ENCODE assay signal across 13 mouse cellular contexts in genomic region chr2:168104375-168105144, GRCm38 (mm10). TPM values are rescaled to one million over a fixed set of nuclear protein-coding genes. Genes with fewer than 3 reads are reported as not detected.
A peak's percentile ranks its signal among the peaks of the same experiment; 100 is the strongest.
DNase-seq lines count a peak whose midpoint lies in the region; ATAC-seq and TF ChIP-seq lines count a peak whose summit lies in the region.
"Had no signal": no experiment of that assay in that cellular context is flagged by ENCODE, and none has a peak within 500 bp of the region (broad histone marks: within the 10 kb centered on the region; RNA-seq: fewer than 3 reads in every experiment).

No protein-coding gene starts in this region.

- peaks cover 6% of the 10 kb centered on the region for H3K4me1 ChIP-seq in embryonic facial prominence, embryonic 13.5 days
- H3K4me1 ChIP-seq in embryonic facial prominence, embryonic 10.5 days = peaks cover 7% of the 10 kb centered on the region
- peaks cover 23% of the 10 kb centered on the region for H3K4me1 ChIP-seq in kidney, embryonic 15.5 days
- peaks cover 6% of the 10 kb centered on the region for H3K4me1 ChIP-seq in liver, postnatal 0 days (ENCODE audit: insufficient read depth)
- no peaks in the 10 kb centered on the region for H3K4me1 ChIP-seq in stomach, postnatal 0 days (replicated peaks; ENCODE audit: control insufficient read depth, insufficient read depth)

- H3K4me2 ChIP-seq in embryonic facial prominence, embryonic 13.5 days = no peak overlapping the region
- no peak overlapping the region for H3K4me2 ChIP-seq in kidney, embryonic 15.5 days
- peak overlapping the region; percentile 14; the same call in 1 of the 2 replicates for H3K4me2 ChIP-seq in liver, postnatal 0 days (ENCODE audit: low read depth, low read length)
- H3K4me2 ChIP-seq in stomach, postnatal 0 days (replicated peaks; ENCODE audit: low read depth) = no peak overlapping the region; the same call in 1 of the 2 replicates
- H3K4me2 ChIP-seq: hindbrain, embryonic 15.5 days had no signal

- H3K27ac ChIP-seq in embryonic facial prominence, embryonic 13.5 days = peak overlapping the region; percentile 39
- H3K27ac ChIP-seq in embryonic facial prominence, embryonic 10.5 days (replicated peaks) = no peak overlapping the region
- H3K27ac ChIP-seq in kidney, embryonic 15.5 days = peak overlapping the region; percentile 78
- peak overlapping the region; percentile 90 for H3K27ac ChIP-seq in liver, postnatal 0 days (ENCODE audit: low read depth)
- peak overlapping the region; percentile 74 for H3K27ac ChIP-seq in stomach, postnatal 0 days (replicated peaks)
- H3K27ac ChIP-seq: hindbrain, embryonic 15.5 days; limb, embryonic 10.5 days had no signal

- no peak overlapping the region for H3K4me3 ChIP-seq in embryonic facial prominence, embryonic 13.5 days
- H3K4me3 ChIP-seq in embryonic facial prominence, embryonic 10.5 days = no peak overlapping the region
- no peak overlapping the region for H3K4me3 ChIP-seq in kidney, embryonic 15.5 days (replicated peaks)
- H3K4me3 ChIP-seq in liver, postnatal 0 days (ENCODE audit: low read depth, low read length) = no peak overlapping the region
- no peak overlapping the region for H3K4me3 ChIP-seq in stomach, postnatal 0 days (ENCODE audit: low read depth, low read length)
- H3K4me3 ChIP-seq: hindbrain, embryonic 15.5 days; limb, embryonic 10.5 days had no signal

- no peak for TF ChIP-seq EP300 in liver, postnatal 0 days (IDR thresholded peaks at IDR 0.05; ENCODE audit: low read depth)
- no peak for TF ChIP-seq EP300 in stomach, postnatal 0 days (optimal IDR thresholded peaks at IDR 0.05)

- no peak for TF ChIP-seq CTCF in liver, postnatal 0 days (IDR thresholded peaks at IDR 0.05; ENCODE audit: low read depth)
- TF ChIP-seq CTCF in stomach, postnatal 0 days (IDR thresholded peaks at IDR 0.05; ENCODE audit: low read depth) = no peak

- no peaks in the 10 kb centered on the region for H3K36me3 ChIP-seq in embryonic facial prominence, embryonic 13.5 days
- H3K36me3 ChIP-seq in embryonic facial prominence, embryonic 10.5 days (replicated peaks) = peaks cover 12% of the 10 kb centered on the region
- peaks cover 15% of the 10 kb centered on the region for H3K36me3 ChIP-seq in kidney, embryonic 15.5 days
- no peaks in the 10 kb centered on the region for H3K36me3 ChIP-seq in liver, postnatal 0 days (replicated peaks; ENCODE audit: insufficient read depth, low read length)
- no peaks in the 10 kb centered on the region for H3K36me3 ChIP-seq in stomach, postnatal 0 days (ENCODE audit: control insufficient read depth, insufficient read depth, low read length)
- H3K36me3 ChIP-seq: hindbrain, embryonic 15.5 days had no signal

- H3K27me3 ChIP-seq in embryonic facial prominence, embryonic 13.5 days = no peaks in the 10 kb centered on the region
- no peaks in the 10 kb centered on the region for H3K27me3 ChIP-seq in embryonic facial prominence, embryonic 10.5 days (replicated peaks; ENCODE audit: low read depth, poor library complexity, severe bottlenecking)
- H3K27me3 ChIP-seq in kidney, embryonic 15.5 days = no peaks in the 10 kb centered on the region
- no peaks in the 10 kb centered on the region for H3K27me3 ChIP-seq in liver, postnatal 0 days (ENCODE audit: insufficient read depth, low read length)
- no peaks in the 10 kb centered on the region for H3K27me3 ChIP-seq in stomach, postnatal 0 days (ENCODE audit: control insufficient read depth, insufficient read depth, low read length)
- H3K27me3 ChIP-seq: hindbrain, embryonic 15.5 days had no signal

- 76% methylated on average over 22 of the region's 22 CpGs for WGBS in embryonic facial prominence, embryonic 13.5 days
- 81% methylated on average over 22 of the region's 22 CpGs for WGBS in embryonic facial prominence, embryonic 10.5 days
- 75% methylated on average over 22 of the region's 22 CpGs for WGBS in kidney, embryonic 15.5 days
- WGBS in liver, postnatal 0 days (ENCODE audit: insufficient replicate concordance) = 58% methylated on average over 22 of the region's 22 CpGs
- WGBS in stomach, postnatal 0 days = 57% methylated on average over 22 of the region's 22 CpGs

- H3K9me3 ChIP-seq in embryonic facial prominence, embryonic 13.5 days = no peaks in the 10 kb centered on the region
- H3K9me3 ChIP-seq in embryonic facial prominence, embryonic 10.5 days = no peaks in the 10 kb centered on the region
- no peaks in the 10 kb centered on the region for H3K9me3 ChIP-seq in kidney, embryonic 15.5 days (replicated peaks)
- H3K9me3 ChIP-seq in liver, postnatal 0 days (ENCODE audit: low read length) = no peaks in the 10 kb centered on the region
- H3K9me3 ChIP-seq in stomach, postnatal 0 days (ENCODE audit: control insufficient read depth, low read length) = no peaks in the 10 kb centered on the region
- H3K9me3 ChIP-seq: hindbrain, embryonic 15.5 days; limb, embryonic 10.5 days had no signal

- ATAC-seq in embryonic facial prominence, embryonic 13.5 days (ENCODE audit: insufficient number of reproducible peaks, insufficient read depth, low FRiP score, low TSS enrichment, low read depth) = no peak
- ATAC-seq in kidney, embryonic 15.5 days (replicated peaks; ENCODE audit: low FRiP score) = peak; percentile 88
- peak; percentile 96 for ATAC-seq in liver, postnatal 0 days
- ATAC-seq in stomach, postnatal 0 days (ENCODE audit: low FRiP score, low TSS enrichment) = peak; percentile 93
- ATAC-seq: forebrain, embryonic 16.5 days had no signal

- intact Hi-C loops in gastrocnemius, postnatal 36 days (cut with DNase I) = no loop called here

- no peak overlapping the region for H3K9ac ChIP-seq in embryonic facial prominence, embryonic 13.5 days
- H3K9ac ChIP-seq in kidney, embryonic 15.5 days = no peak overlapping the region
- H3K9ac ChIP-seq in liver, postnatal 0 days (replicated peaks) = no peak overlapping the region
- H3K9ac ChIP-seq in stomach, postnatal 0 days (ENCODE audit: low read length) = no peak overlapping the region
- H3K9ac ChIP-seq: hindbrain, embryonic 15.5 days had no signal

- no peak for DNase-seq in embryonic facial prominence, embryonic 10.5 days (ENCODE audit: low spot score)
- peak; percentile 62 for DNase-seq in liver, postnatal 0 days
- peak; percentile 88 for DNase-seq in stomach, postnatal 0 days (ENCODE audit: low spot score)
- no peak for DNase-seq in cerebellum, adult 8-10 months
- no peak for DNase-seq in layer of hippocampus, postnatal 36 days
- no peak for DNase-seq in gastrocnemius, postnatal 36 days
- DNase-seq: retina, postnatal 1 day; thymus, adult 2 months had no signal

RNA-seq across cellular contexts. Expression of gene Pard6b, which starts 23.8 kb away (rescaled TPM):
- polyA plus RNA-seq in embryonic facial prominence, embryonic 13.5 days (2015; fragmentation: Nextera tagmentation; extraction: Ambion mirVana) = 3.0 and 3.9 TPM in 2 replicates
- 7.3 and 7.4 TPM in 2 replicates for polyA plus RNA-seq in embryonic facial prominence, embryonic 10.5 days (2016; fragmentation: Nextera tagmentation; extraction: Ambion mirVana)
- 19.0 and 20.4 TPM in 2 replicates for polyA plus RNA-seq in kidney, embryonic 15.5 days (2015; fragmentation: Nextera tagmentation; extraction: Ambion mirVana)
- 2.3 and 2.7 TPM in 2 replicates for polyA plus RNA-seq in liver, postnatal 0 days (2015; fragmentation: Nextera tagmentation; extraction: Ambion mirVana)
- polyA plus RNA-seq in stomach, postnatal 0 days (2015; fragmentation: Nextera tagmentation; extraction: Ambion mirVana) = 11.8 and 12.3 TPM in 2 replicates
- total RNA-seq in layer of hippocampus, postnatal 36 days (2021) = 1 to 10 TPM; 4.1 to 4.3 TPM
- under 1 TPM; 0.69 to 0.91 TPM for total RNA-seq in gastrocnemius, postnatal 36 days (2021)

Comparison
In these comparisons a context has a peak if more than half of its experiments do, and no peak if none do; other contexts are left out.
1. DNase-seq: peak in liver, postnatal 0 days (single experiment) and stomach, postnatal 0 days (single experiment); none in embryonic facial prominence, embryonic 10.5 days (single experiment), cerebellum, adult 8-10 months (single experiment), layer of hippocampus, postnatal 36 days (0 of 2) and gastrocnemius, postnatal 36 days (0 of 2).